Mouse (Mus musculus): ENCODE results near the gene Tbc1d10b. TPM values are rescaled to one million over a fixed set of nuclear protein-coding genes. Genes with fewer than 3 reads are reported as not detected.

The Tbc1d10b gene
- total and polyA plus RNA-seq, 3 experiments, result 18.2 to 28.0 (median 25.6) TPM

- Histone ChIP-seq H3K4me1 (ENCODE audit: control insufficient read depth in 1 of 2, insufficient read depth in 2 of 2) (peaks cover 10 to 33% of the 10 kb centered on the region in 2 experiments), H3K36me3 (replicated peaks in 1 of 2; ENCODE audit: control insufficient read depth in 1 of 2, insufficient read depth in 1 of 2, low read length in 1 of 2) (peaks cover 5 to 25% of the 10 kb centered on the region in 2 experiments), H3K27me3 (replicated peaks) (no peaks in the 10 kb centered on the region), H3K9ac (ENCODE audit: insufficient read depth, low read depth) (no peak overlapping the region), H3K4me2 (ENCODE audit: insufficient read depth, low read depth, poor library complexity, severe bottlenecking) (no peak overlapping the region), H3K79me2 (replicated peaks; ENCODE audit: control insufficient read depth, extremely low read depth, insufficient read depth, poor library complexity, severe bottlenecking) (no peaks in the 10 kb centered on the region), H3K4me3 (replicated peaks in 1 of 3; ENCODE audit: low read depth in 2 of 3, low read length in 2 of 3, poor library complexity in 1 of 3) (no peak overlapping the region), H3K9me3 (replicated peaks; ENCODE audit: low read length) (peaks cover 19% of the 10 kb centered on the region), H3K27ac (ENCODE audit: insufficient read depth, low read depth) (no peak overlapping the region)
- TF ChIP-seq TCF12 (IDR thresholded peaks at IDR 0.05; ENCODE audit: low read depth, low read length) (no peak), EP300 (IDR thresholded peaks at IDR 0.05; ENCODE audit: low read length) (no peak), NRF1 (IDR thresholded peaks at IDR 0.05; ENCODE audit: low read depth, low read length) (no peak), MXI1 (IDR thresholded peaks at IDR 0.05; ENCODE audit: low read depth, low read length) (no peak), JUND (conservative IDR thresholded peaks at IDR 0.05; ENCODE audit: low read depth, low read length) (no peak)
- dilution Hi-C loops (cut with MboI; ENCODE audit: extremely low pct_ligation_motif_present, extremely low pct_unique_long_range_greater_than_20kb, low sequenced_read_pairs), result no loop called here
- no peak for DNase-seq (ENCODE audit: extremely low read depth)
- in situ Hi-C loops (cut with MboI; ENCODE audit: low pct_ligation_motif_present, low pct_unique_long_range_greater_than_20kb, low sequenced_read_pairs), result no loop called here
Measured at GRCm38 (mm10) chr7:127162546-127162945, 45.7 kb downstream of the Tbc1d10b start.

GRCm38 (mm10) chr7:127157548-127157947 is 50.7 kb downstream of the Tbc1d10b start:
- Histone ChIP-seq H3K27me3 (replicated peaks) (no peaks in the 10 kb centered on the region), H3K4me1 (ENCODE audit: control insufficient read depth in 1 of 2, insufficient read depth in 2 of 2) (peaks cover 0 to 25% of the 10 kb centered on the region in 2 experiments; a peak in 3 of 4 replicates), H3K4me3 (replicated peaks in 1 of 3; ENCODE audit: low read depth in 2 of 3, low read length in 2 of 3, poor library complexity in 1 of 3) (no peak overlapping the region), H3K36me3 (replicated peaks in 1 of 2; ENCODE audit: control insufficient read depth in 1 of 2, insufficient read depth in 1 of 2, low read length in 1 of 2) (peaks cover 0 to 7% of the 10 kb centered on the region in 2 experiments), H3K27ac (ENCODE audit: insufficient read depth, low read depth) (no peak overlapping the region), H3K79me2 (replicated peaks; ENCODE audit: control insufficient read depth, extremely low read depth, insufficient read depth, poor library complexity, severe bottlenecking) (no peaks in the 10 kb centered on the region), H3K9ac (ENCODE audit: insufficient read depth, low read depth) (no peak overlapping the region), H3K4me2 (ENCODE audit: insufficient read depth, low read depth, poor library complexity, severe bottlenecking) (no peak overlapping the region), H3K9me3 (replicated peaks; ENCODE audit: low read length) (no peaks in the 10 kb centered on the region)
- dilution Hi-C loops (cut with MboI; ENCODE audit: extremely low pct_ligation_motif_present, extremely low pct_unique_long_range_greater_than_20kb, low sequenced_read_pairs), result no loop called here
- no peak for TF ChIP-seq EP300 (IDR thresholded peaks at IDR 0.05; ENCODE audit: low read length)
- no peak for DNase-seq (ENCODE audit: extremely low read depth)
- in situ Hi-C loops (cut with MboI; ENCODE audit: low pct_ligation_motif_present, low pct_unique_long_range_greater_than_20kb, low sequenced_read_pairs), result no loop called here

- no peak overlapping the region for H3K4me3 ChIP-seq (replicated peaks in 1 of 3; ENCODE audit: low read depth in 2 of 3, low read length in 2 of 3, poor library complexity in 1 of 3)
- in situ Hi-C loops (cut with MboI; ENCODE audit: low pct_ligation_motif_present, low pct_unique_long_range_greater_than_20kb, low sequenced_read_pairs), result no loop called here
- H3K9me3 ChIP-seq (replicated peaks; ENCODE audit: low read length), result peaks cover 2% of the 10 kb centered on the region
- H3K79me2 ChIP-seq (replicated peaks; ENCODE audit: control insufficient read depth, extremely low read depth, insufficient read depth, poor library complexity, severe bottlenecking), result no peaks in the 10 kb centered on the region
- TF ChIP-seq POLR2AphosphoS2 (IDR thresholded peaks at IDR 0.05; ENCODE audit: low read depth, low read length) (no peak), MEF2A (IDR thresholded peaks at IDR 0.05; ENCODE audit: borderline replicate concordance, low read depth, low read length) (peak; percentile 65; the same call in 1 of the 2 replicates), ELF1 (IDR thresholded peaks at IDR 0.05; ENCODE audit: low read depth, low read length) (no peak), MYC (IDR thresholded peaks at IDR 0.05; ENCODE audit: low read depth, low read length) (peak; percentile 52; the same call in 1 of the 2 replicates), NELFE (IDR thresholded peaks at IDR 0.05; ENCODE audit: low read depth, low read length) (no peak), MAX (IDR thresholded peaks at IDR 0.05; ENCODE audit: low read length) (peak; percentile 26; the same call in 1 of the 2 replicates), ETS1 (conservative IDR thresholded peaks at IDR 0.05; ENCODE audit: low read depth, low read length) (no peak; the same call in 1 of the 2 replicates), TCF12 (IDR thresholded peaks at IDR 0.05; ENCODE audit: low read depth, low read length) (0 out of 2 replicates have a peak, but pooled peaks have one; percentile 22)
- H3K4me2 ChIP-seq (ENCODE audit: insufficient read depth, low read depth, poor library complexity, severe bottlenecking), result no peak overlapping the region
- no peaks in the 10 kb centered on the region for H3K27me3 ChIP-seq (replicated peaks)
- no peak for DNase-seq (ENCODE audit: extremely low read depth)
- no peak overlapping the region for H3K9ac ChIP-seq (ENCODE audit: insufficient read depth, low read depth)
- peaks cover 0 to 2% of the 10 kb centered on the region in 2 experiments for H3K36me3 ChIP-seq (replicated peaks in 1 of 2; ENCODE audit: control insufficient read depth in 1 of 2, insufficient read depth in 1 of 2, low read length in 1 of 2)
- dilution Hi-C loops (cut with MboI; ENCODE audit: extremely low pct_ligation_motif_present, extremely low pct_unique_long_range_greater_than_20kb, low sequenced_read_pairs), result no loop called here
- peaks cover 0 to 25% of the 10 kb centered on the region in 2 experiments; a peak in 3 of 4 replicates for H3K4me1 ChIP-seq (ENCODE audit: control insufficient read depth in 1 of 2, insufficient read depth in 2 of 2)
- H3K27ac ChIP-seq (ENCODE audit: insufficient read depth, low read depth), result no peak overlapping the region
Measured at GRCm38 (mm10) chr7:127153477-127153876, 54.8 kb downstream of the Tbc1d10b start.
